ENCODE assay signal across 21 mouse cellular contexts in genomic region chr9:24538159-24538558, GRCm38 (mm10). TPM values are rescaled to one million over a fixed set of nuclear protein-coding genes. Genes with fewer than 3 reads are reported as not detected.
DNase-seq lines count a peak whose midpoint lies in the region; ATAC-seq and TF ChIP-seq lines count a peak whose summit lies in the region.
"Had no signal": no experiment of that assay in that cellular context is flagged by ENCODE, and none has a peak within 500 bp of the region (broad histone marks: within the 10 kb centered on the region; RNA-seq: fewer than 3 reads in every experiment).

No protein-coding gene starts in this region.

- H3K9ac ChIP-seq in hindbrain, embryonic 11.5 days (ENCODE audit: low read depth, low read length), result no peak overlapping the region
- H3K9ac ChIP-seq in hindbrain, embryonic 16.5 days (ENCODE audit: low read depth, low read length), result no peak overlapping the region
- H3K9ac ChIP-seq in lung, embryonic 14.5 days, result no peak overlapping the region
- H3K9ac ChIP-seq: heart, embryonic 12.5 days; limb, embryonic 13.5 days; liver, embryonic 13.5 days; midbrain, embryonic 12.5 days; neural tube, embryonic 15.5 days had no signal

- no peaks in the 10 kb centered on the region for H3K9me3 ChIP-seq in hindbrain, embryonic 11.5 days (ENCODE audit: control insufficient read depth, low read length)
- no peaks in the 10 kb centered on the region for H3K9me3 ChIP-seq in hindbrain, embryonic 16.5 days (ENCODE audit: control insufficient read depth, low read length)
- no peaks in the 10 kb centered on the region for H3K9me3 ChIP-seq in lung, embryonic 14.5 days (ENCODE audit: low read depth, low read length)
- H3K9me3 ChIP-seq: heart, embryonic 12.5 days; limb, embryonic 13.5 days; liver, embryonic 13.5 days; midbrain, embryonic 12.5 days; neural tube, embryonic 15.5 days had no signal

- H3K36me3 ChIP-seq in hindbrain, embryonic 11.5 days (ENCODE audit: control insufficient read depth, insufficient read depth, low read length), result no peaks in the 10 kb centered on the region
- H3K36me3 ChIP-seq in hindbrain, embryonic 16.5 days (ENCODE audit: control insufficient read depth, insufficient read depth, low read length), result no peaks in the 10 kb centered on the region
- H3K36me3 ChIP-seq in lung, embryonic 14.5 days (ENCODE audit: insufficient read depth), result no peaks in the 10 kb centered on the region
- H3K36me3 ChIP-seq: heart, embryonic 12.5 days; limb, embryonic 13.5 days; liver, embryonic 13.5 days; midbrain, embryonic 12.5 days; neural tube, embryonic 15.5 days had no signal

- H3K27ac ChIP-seq in hindbrain, embryonic 11.5 days (ENCODE audit: low read depth, low read length), result no peak overlapping the region
- no peak overlapping the region for H3K27ac ChIP-seq in hindbrain, embryonic 16.5 days (ENCODE audit: low read depth, low read length)
- no peak overlapping the region for H3K27ac ChIP-seq in lung, embryonic 14.5 days (ENCODE audit: low read depth)
- H3K27ac ChIP-seq: gastrocnemius, adult 2 months; limb, embryonic 13.5 days; liver, embryonic 13.5 days; midbrain, embryonic 12.5 days; neural tube, embryonic 15.5 days had no signal

- DNase-seq in embryo, embryonic 10.5 days (ENCODE audit: low spot score), result peak; percentile 19
- DNase-seq in embryo, embryonic 9.5 days (ENCODE audit: extremely low spot score), result no peak
- DNase-seq in hindbrain, embryonic 11.5 days (ENCODE audit: low spot score), result peak; percentile 5
- DNase-seq in lung, embryonic 14.5 days, result peak; percentile 61
- no peak for DNase-seq in lung, postnatal 4 days
- DNase-seq in Patski (ENCODE audit: low read depth, low spot score), result no peak
- DNase-seq: adrenal gland, adult 2 months; gastrocnemius, adult 2 months; kidney, postnatal 4 days; liver, embryonic 13.5 days; right cerebral cortex, postnatal 25 days; thymus, adult 18-20 months had no signal

- WGBS in hindbrain, embryonic 11.5 days, result 43% methylated on average over 2 of the region's 2 CpGs
- 50% methylated on average over 2 of the region's 2 CpGs for WGBS in hindbrain, embryonic 16.5 days
- 30% methylated on average over 2 of the region's 2 CpGs for WGBS in lung, embryonic 14.5 days

- in situ Hi-C loops in Patski (cut with MboI; ENCODE audit: low pct_unique_long_range_greater_than_20kb), result loop anchor here (25.0 kb wide), 1 partner anchor 499 kb away; no protein-coding TSS in a partner anchor

- H3K27me3 ChIP-seq in hindbrain, embryonic 11.5 days (ENCODE audit: control insufficient read depth, insufficient read depth, low read length), result no peaks in the 10 kb centered on the region
- H3K27me3 ChIP-seq in hindbrain, embryonic 16.5 days (replicated peaks; ENCODE audit: control insufficient read depth, insufficient read depth, low read length), result no peaks in the 10 kb centered on the region
- no peaks in the 10 kb centered on the region for H3K27me3 ChIP-seq in lung, embryonic 14.5 days (ENCODE audit: insufficient read depth, low read length)
- peaks cover 22% of the 10 kb centered on the region for H3K27me3 ChIP-seq in Patski
- H3K27me3 ChIP-seq: heart, embryonic 12.5 days; limb, embryonic 13.5 days; liver, embryonic 13.5 days; midbrain, embryonic 12.5 days; neural tube, embryonic 15.5 days had no signal

- TF ChIP-seq CTCF in lung, embryonic 14.5 days (IDR thresholded peaks at IDR 0.05; ENCODE audit: low read depth), result no peak
- TF ChIP-seq CTCF in Patski (IDR thresholded peaks at IDR 0.05), result peak; percentile 41

- POLR2A ChIA-PET in Patski (lab: Charles Lee), result no interaction called here

- CTCF ChIA-PET in Patski (lab: Charles Lee), result no interaction called here

- H3K4me3 ChIP-seq in hindbrain, embryonic 11.5 days (ENCODE audit: low read depth, low read length), result no peak overlapping the region
- no peak overlapping the region for H3K4me3 ChIP-seq in hindbrain, embryonic 16.5 days (ENCODE audit: low read length)
- H3K4me3 ChIP-seq in lung, embryonic 14.5 days (ENCODE audit: low read depth, low read length), result no peak overlapping the region
- H3K4me3 ChIP-seq: erythroblast, embryonic 14.5 days; gastrocnemius, adult 2 months; heart, embryonic 12.5 days; limb, embryonic 13.5 days; liver, embryonic 13.5 days; midbrain, embryonic 12.5 days; neural tube, embryonic 15.5 days had no signal

- no peaks in the 10 kb centered on the region for H3K4me1 ChIP-seq in hindbrain, embryonic 11.5 days (replicated peaks; ENCODE audit: control insufficient read depth, insufficient read depth, low read length)
- H3K4me1 ChIP-seq in hindbrain, embryonic 16.5 days (ENCODE audit: control insufficient read depth, insufficient read depth, low read depth, low read length), result no peaks in the 10 kb centered on the region
- H3K4me1 ChIP-seq in lung, embryonic 14.5 days (ENCODE audit: insufficient read depth), result no peaks in the 10 kb centered on the region
- H3K4me1 ChIP-seq: heart, embryonic 12.5 days; limb, embryonic 13.5 days; liver, embryonic 13.5 days; midbrain, embryonic 12.5 days; neural tube, embryonic 15.5 days had no signal

- no peak for ATAC-seq in hindbrain, embryonic 11.5 days (ENCODE audit: low FRiP score)
- no peak for ATAC-seq in hindbrain, embryonic 16.5 days
- no peak for ATAC-seq in lung, embryonic 14.5 days (ENCODE audit: insufficient read depth)
- ATAC-seq in Patski, result no peak
- ATAC-seq in megakaryocyte, adult 5-6 weeks (ENCODE audit: poor library complexity, severe bottlenecking), result no peak
- ATAC-seq: forebrain, embryonic 16.5 days; inflammation-experienced regulatory T-cells, adult 6 months had no signal

- H3K4me2 ChIP-seq in hindbrain, embryonic 11.5 days (replicated peaks; ENCODE audit: low read depth, low read length), result no peak overlapping the region
- no peak overlapping the region for H3K4me2 ChIP-seq in hindbrain, embryonic 16.5 days (ENCODE audit: low read length)
- no peak overlapping the region for H3K4me2 ChIP-seq in lung, embryonic 14.5 days
- H3K4me2 ChIP-seq: heart, embryonic 12.5 days; limb, embryonic 13.5 days; liver, embryonic 13.5 days; midbrain, embryonic 12.5 days; neural tube, embryonic 15.5 days had no signal

RNA-seq across cellular contexts. Expression of gene Dpy19l1, which starts 35.2 kb away (rescaled TPM):
- 14.7 and 14.8 TPM in 2 replicates for polyA plus RNA-seq in hindbrain, embryonic 11.5 days (2014; fragmentation: Nextera tagmentation; extraction: Ambion mirVana)
- polyA plus RNA-seq in hindbrain, embryonic 16.5 days (2015; fragmentation: Nextera tagmentation; extraction: Ambion mirVana), result 7.6 and 8.8 TPM in 2 replicates
- polyA plus RNA-seq in lung, embryonic 14.5 days (2014; fragmentation: Nextera tagmentation; extraction: Ambion mirVana), result 28.3 and 31.7 TPM in 2 replicates
- polyA plus RNA-seq in Patski (2021), result 25.4 TPM
- 69.0 and 75.6 TPM in 2 replicates for total RNA-seq in megakaryocyte, adult 5-6 weeks (2015)
- total RNA-seq in megakaryocyte, adult 5-6 weeks (2017), result 95.8 and 98.4 TPM in 2 replicates

Comparison
In these comparisons a context has a peak if more than half of its experiments do, and no peak if none do; other contexts are left out.
1. DNase-seq: peak in embryo, embryonic 10.5 days (single experiment), hindbrain, embryonic 11.5 days (single experiment) and lung, embryonic 14.5 days (single experiment); none in embryo, embryonic 9.5 days (single experiment), lung, postnatal 4 days (0 of 2) and Patski (single experiment).